Mouse (Mus musculus) cerebellum, adult 2 months (tissue): ENCODE results near the gene Megf11.

Experiments
- CTCF ChIP-seq: fragments of 200-500 bp; IDR thresholded peaks from 2 replicates; pipeline ENCODE4 v1.5.1; 2011; ENCODE audit warnings: low read depth, mild to moderate bottlenecking, control low read depth, low read length, moderate library complexity, borderline replicate concordance; ENCODE audit not compliant: insufficient read depth
- POLR2A ChIP-seq: fragments of 200-500 bp; IDR thresholded peaks from 2 replicates; pipeline ENCODE4 v1.6.1; 2011; ENCODE audit warnings: low read length, control low read depth, borderline replicate concordance; ENCODE audit not compliant: insufficient read depth

- TF ChIP-seq CTCF (no peak), POLR2A (no peak)
Measured at GRCm38 (mm10) chr9:64620596-64620995, 235.2 kb downstream of the Megf11 start.
